Mouse (Mus musculus) embryonic stem cell, embryonic (primary cell): ENCODE results near the gene Schip1.

Experiments
- CTCF ChIA-PET, 4 experiments: fragments of 300-600 bp in 2 of 4; fragments of 350-600 bp in 2 of 4; sonication (Branson Sonifier 250); formaldehyde crosslinking; loops; one replicate each; lab custom pipeline; 2022; ENCODE audit warnings: inconsistent platforms in 2 of 4; lab: Charles Lee
- POLR2A ChIA-PET, 4 experiments: fragments of 300-600 bp in 2 of 4; fragments of 350-600 bp in 2 of 4; sonication (Branson Sonifier 250); formaldehyde crosslinking; loops; one replicate each; lab custom pipeline; 2022; ENCODE audit warnings: antibody characterized with exemption in 4 of 4, inconsistent platforms in 1 of 4; lab: Charles Lee

The Schip1 gene

DNA sequence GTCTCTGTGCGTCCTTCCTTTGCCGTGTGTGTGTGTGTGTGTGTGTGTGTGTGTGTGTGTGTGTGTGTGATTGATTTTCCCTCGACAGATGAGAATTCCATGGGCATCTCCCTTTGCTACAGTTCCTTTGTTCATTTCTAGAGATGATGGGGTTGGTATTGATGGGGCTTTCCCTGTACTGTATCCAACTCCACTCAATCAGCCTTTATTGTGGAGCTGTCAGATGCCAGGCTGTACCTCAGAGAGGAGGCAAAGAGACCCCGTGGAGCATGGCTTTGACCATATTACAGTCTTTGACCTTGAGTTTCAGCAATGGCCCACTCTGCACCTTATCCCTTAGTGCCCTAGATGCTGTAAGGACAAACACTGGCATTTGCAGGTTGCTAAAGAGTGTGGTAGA, 462.6 kb downstream of the Schip1 start:
- POLR2A ChIA-PET: interaction anchor here in 3 of 4 experiments (1.2 to 5.5 kb wide), 10 partner anchors 8 to 50 kb away, joined by 3 to 65 read pairs (median 18); no protein-coding TSS in a partner anchor

GRCm38 (mm10) chr3:68531908-68532307, 467.3 kb downstream of the Schip1 start:
- POLR2A ChIA-PET: interaction anchor here in 2 of 4 experiments (0.9 to 1.5 kb wide), 6 partner anchors 10 to 43 kb away, joined by 3 to 9 read pairs (median 4); no protein-coding TSS in a partner anchor
- CTCF ChIA-PET: no interaction called here

More for the DNA sequence above, 462.6 kb downstream of the Schip1 start:
- CTCF ChIA-PET: interaction anchor here in 1 of 4 experiments (0.7 kb wide), 1 partner anchor 73 kb away, joined by 10 read pairs; no protein-coding TSS in a partner anchor

DNA sequence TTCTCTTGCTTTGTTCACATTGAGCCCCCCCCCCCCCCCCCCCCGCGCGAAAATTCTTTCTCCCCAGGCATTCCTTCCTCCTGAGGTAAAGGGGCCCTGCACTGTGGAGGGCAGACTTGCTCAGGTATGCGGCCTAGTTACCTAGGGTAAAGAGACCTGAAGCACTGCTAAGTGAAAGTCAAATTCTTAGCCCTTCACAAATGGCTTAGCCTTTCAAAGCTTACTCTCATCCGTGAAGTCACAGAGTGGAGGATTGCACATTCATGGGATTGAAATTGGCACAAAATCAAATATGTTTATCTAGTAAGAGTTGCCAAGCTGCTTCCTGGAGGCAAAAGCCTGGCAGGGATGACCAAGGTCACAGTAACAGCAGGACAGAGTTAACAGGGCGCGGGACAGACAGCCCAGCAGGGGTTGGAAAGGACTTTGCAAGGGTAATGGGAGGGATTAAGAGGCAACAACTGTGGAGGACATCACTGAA, 470.0 kb downstream of the Schip1 start:
- CTCF ChIA-PET: interaction anchor here in 3 of 4 experiments (0.7 to 1.0 kb wide), 5 partner anchors 9 to 478 kb away, joined by 3 to 5 read pairs (median 3); no protein-coding TSS in a partner anchor
- POLR2A ChIA-PET: interaction anchor here (0.6 to 17.9 kb wide), 56 partner anchors 8 to 1758 kb away, joined by 3 to 374 read pairs (median 4); partner anchors contain the start of genes Ift80 (in 1 of the 4), Ppm1l (in 1 of the 4) and Smc4 (in 1 of the 4)

DNA sequence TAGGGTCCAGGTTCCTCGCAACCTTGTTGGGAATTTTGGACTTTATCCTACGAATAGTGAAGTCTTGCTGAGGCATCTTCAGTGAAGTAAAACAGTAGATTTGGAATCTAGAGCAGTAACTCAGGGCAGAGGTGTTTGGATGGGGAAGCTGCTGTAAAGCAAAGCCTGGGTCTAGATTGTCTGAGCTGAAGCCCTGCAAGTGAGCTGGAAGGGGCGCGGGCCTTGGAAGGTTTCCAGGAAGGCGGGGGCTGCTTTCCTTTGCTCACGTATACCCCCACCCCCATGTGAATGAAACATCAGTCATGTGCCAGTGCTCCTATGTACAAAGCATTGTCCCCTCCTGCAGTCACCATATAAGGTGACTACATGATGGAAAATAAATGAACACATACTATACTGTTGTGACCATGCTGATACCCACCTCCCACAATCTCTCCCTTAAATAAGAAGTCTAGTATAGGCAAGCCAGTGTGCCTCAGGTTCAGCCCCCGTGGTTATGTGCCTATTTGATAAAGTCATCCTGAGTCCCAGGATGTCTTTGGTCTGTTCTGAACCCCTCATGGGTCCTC, 470.6 kb downstream of the Schip1 start:
- POLR2A ChIA-PET: interaction anchor here (0.6 to 17.9 kb wide), 46 partner anchors 9 to 469 kb away, joined by 3 to 374 read pairs (median 4); partner anchors contain the start of genes Ift80 (in 1 of the 4) and Smc4 (in 1 of the 4)
- CTCF ChIA-PET: interaction anchor here in 2 of 4 experiments (0.9 to 1.3 kb wide), 4 partner anchors 27 to 479 kb away, joined by 3 to 4 read pairs (median 3); no protein-coding TSS in a partner anchor

DNA sequence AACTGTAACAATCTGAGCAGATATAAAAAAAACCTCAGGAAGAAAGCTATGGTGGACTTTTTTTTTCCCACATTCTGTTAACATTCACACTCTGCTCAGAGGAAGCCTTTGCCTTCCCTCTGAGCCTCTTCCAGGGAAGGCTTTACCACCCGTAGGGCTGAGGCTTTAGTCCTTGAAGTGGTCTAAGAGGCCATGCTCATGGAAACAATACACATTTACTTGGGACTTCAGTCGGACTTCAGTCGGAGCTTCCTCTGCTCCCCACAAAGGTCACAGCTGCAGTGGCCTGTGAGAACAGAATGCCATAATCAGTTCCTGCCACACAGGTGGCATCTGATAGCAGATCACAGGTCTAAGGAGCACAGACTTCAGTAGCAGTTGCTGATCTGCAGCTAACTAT, 471.5 kb downstream of the Schip1 start:
- POLR2A ChIA-PET: interaction anchor here (0.5 to 17.9 kb wide), 28 partner anchors 8 to 1162 kb away, joined by 3 to 374 read pairs (median 8); partner anchors contain the start of gene Mlf1 (in 1 of the 4)
- CTCF ChIA-PET: interaction anchor here in 3 of 4 experiments (0.6 to 1.3 kb wide), 3 partner anchors 32 to 480 kb away, joined by 3 to 4 read pairs (median 3); no protein-coding TSS in a partner anchor

DNA sequence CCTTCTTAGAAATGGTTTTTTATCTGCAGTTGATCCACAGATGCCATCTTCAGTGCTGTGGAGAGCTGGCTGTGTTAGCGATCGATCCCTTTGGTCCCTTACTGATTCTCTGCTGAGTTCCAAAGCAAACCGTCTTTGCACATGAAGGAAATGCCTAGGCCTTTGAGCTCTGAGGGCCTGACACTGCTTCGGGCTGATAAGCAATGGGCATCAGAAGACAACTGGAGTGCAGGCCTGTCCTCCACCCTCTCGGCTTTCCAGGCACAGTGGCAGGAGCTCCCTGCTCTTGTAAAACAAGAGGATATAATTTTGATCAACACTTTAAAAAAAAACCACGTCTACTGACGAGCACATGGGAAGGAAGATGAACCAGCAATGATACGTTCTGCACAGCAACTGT, 477.1 kb downstream of the Schip1 start:
- ChIA-PET CTCF (interaction anchor here in 2 of 4 experiments (0.6 to 2.1 kb wide), 7 partner anchors 32 to 503 kb away, joined by 3 to 12 read pairs (median 4); no protein-coding TSS in a partner anchor), POLR2A (interaction anchor here in 3 of 4 experiments (0.5 to 17.9 kb wide), 16 partner anchors 8 to 1167 kb away, joined by 3 to 374 read pairs (median 4); no protein-coding TSS in a partner anchor)

DNA sequence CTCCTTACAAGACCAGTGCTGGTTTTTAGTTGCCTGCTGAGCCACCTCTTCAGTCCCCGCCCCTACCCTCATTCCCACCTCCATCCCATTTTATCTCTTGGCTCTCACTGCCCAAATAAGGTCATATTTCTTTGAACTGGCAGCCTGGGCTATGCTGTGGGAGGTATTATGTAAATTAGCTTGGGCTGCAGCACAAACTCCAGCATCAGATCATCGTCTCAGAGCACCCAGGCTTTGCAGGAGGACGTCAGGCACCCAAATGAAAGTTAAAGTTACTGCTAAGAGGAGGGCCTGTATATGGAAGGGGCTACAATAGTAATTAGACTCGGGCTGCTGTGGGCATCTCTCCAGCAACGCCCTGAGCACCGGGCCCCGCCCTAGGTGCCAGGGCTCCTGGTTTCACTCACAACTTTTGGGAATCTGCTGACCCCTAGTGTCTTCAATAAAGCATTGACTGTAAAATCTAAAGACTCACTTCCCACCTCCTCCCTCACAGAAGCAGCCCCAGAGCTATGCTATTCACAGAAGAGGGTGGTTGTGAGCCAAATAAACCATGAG, 478.4 kb downstream of the Schip1 start:
- CTCF ChIA-PET: interaction anchor here (0.7 to 2.1 kb wide), 17 partner anchors 9 to 488 kb away, joined by 3 to 12 read pairs (median 3); no protein-coding TSS in a partner anchor
- POLR2A ChIA-PET: interaction anchor here in 3 of 4 experiments (0.5 to 17.9 kb wide), 19 partner anchors 8 to 321 kb away, joined by 3 to 374 read pairs (median 4); no protein-coding TSS in a partner anchor

GRCm38 (mm10) chr3:68544811-68545210, 480.2 kb downstream of the Schip1 start:
- ChIA-PET CTCF (interaction anchor here in 3 of 4 experiments (0.6 to 2.0 kb wide), 5 partner anchors 12 to 490 kb away, joined by 3 to 5 read pairs (median 3); no protein-coding TSS in a partner anchor), POLR2A (interaction anchor here (0.6 to 17.9 kb wide), 15 partner anchors 10 to 160 kb away, joined by 3 to 374 read pairs (median 4); no protein-coding TSS in a partner anchor)

- CTCF ChIA-PET: interaction anchor here in 2 of 4 experiments (1.2 to 2.0 kb wide), 3 partner anchors 11 to 489 kb away, joined by 3 to 5 read pairs (median 5); no protein-coding TSS in a partner anchor
- POLR2A ChIA-PET: interaction anchor here in 3 of 4 experiments (0.6 to 17.9 kb wide), 11 partner anchors 10 to 54 kb away, joined by 3 to 374 read pairs (median 13); no protein-coding TSS in a partner anchor
Observed at GRCm38 (mm10) chr3:68545898-68546297, 481.3 kb downstream of the Schip1 start.

GRCm38 (mm10) chr3:68555087-68555662, 490.6 kb downstream of the Schip1 start:
- POLR2A ChIA-PET: interaction anchor here in 3 of 4 experiments (0.9 to 1.2 kb wide), 3 partner anchors 12 to 13 kb away, joined by 3 read pairs; no protein-coding TSS in a partner anchor
- CTCF ChIA-PET: no interaction called here

DNA sequence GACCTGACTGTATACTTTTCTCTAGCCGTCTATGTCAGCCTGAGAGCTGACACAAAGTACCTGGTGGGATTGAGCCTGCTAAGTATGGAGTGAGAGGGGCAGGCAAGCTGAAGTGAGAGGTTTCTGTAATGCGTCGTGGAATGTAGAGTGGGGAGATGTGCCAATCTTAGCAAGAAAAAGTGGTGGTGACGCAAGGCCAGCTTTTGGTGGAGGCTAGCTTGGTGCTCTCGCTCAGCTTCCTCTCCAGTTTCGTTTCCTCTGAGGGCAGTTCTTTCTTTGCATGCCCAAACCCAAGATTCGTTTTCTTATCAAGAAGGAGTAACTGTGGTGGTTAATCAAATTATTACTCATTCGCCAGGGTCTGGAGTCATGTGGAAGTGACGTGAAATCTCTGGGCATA, 492.3 kb downstream of the Schip1 start:
- ChIA-PET CTCF (interaction anchor here in 3 of 4 experiments (0.6 to 1.2 kb wide), 6 partner anchors 9 to 383 kb away, joined by 3 to 4 read pairs (median 3); no protein-coding TSS in a partner anchor), POLR2A (interaction anchor here in 3 of 4 experiments (0.6 to 3.7 kb wide), 15 partner anchors 9 to 78 kb away, joined by 3 to 19 read pairs (median 4); no protein-coding TSS in a partner anchor)

DNA sequence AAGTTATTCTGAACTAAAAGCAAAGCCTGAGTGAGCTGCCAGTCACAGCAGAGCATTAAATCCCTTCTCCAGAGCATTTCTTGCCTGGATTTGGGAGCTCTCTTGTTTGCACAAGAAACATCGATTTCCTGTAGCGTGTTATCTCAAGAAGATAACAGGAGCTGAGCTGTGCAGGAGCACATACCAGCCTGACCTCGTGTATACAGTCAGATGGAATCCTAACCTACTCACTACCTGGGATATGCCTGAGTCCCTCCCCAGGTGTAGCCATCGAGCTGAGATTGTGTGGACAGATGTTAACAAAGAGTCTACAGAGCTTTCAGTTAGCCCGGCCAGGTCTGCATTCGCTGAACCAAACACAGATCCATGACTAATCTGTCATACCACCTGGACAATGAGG, 494.1 kb downstream of the Schip1 start:
- ChIA-PET CTCF (interaction anchor here in 2 of 4 experiments (0.9 to 1.9 kb wide), 3 partner anchors 23 to 502 kb away, joined by 3 to 9 read pairs (median 3); no protein-coding TSS in a partner anchor), POLR2A (interaction anchor here in 2 of 4 experiments (0.8 to 3.7 kb wide), 9 partner anchors 9 to 80 kb away, joined by 3 to 19 read pairs (median 5); no protein-coding TSS in a partner anchor)

DNA sequence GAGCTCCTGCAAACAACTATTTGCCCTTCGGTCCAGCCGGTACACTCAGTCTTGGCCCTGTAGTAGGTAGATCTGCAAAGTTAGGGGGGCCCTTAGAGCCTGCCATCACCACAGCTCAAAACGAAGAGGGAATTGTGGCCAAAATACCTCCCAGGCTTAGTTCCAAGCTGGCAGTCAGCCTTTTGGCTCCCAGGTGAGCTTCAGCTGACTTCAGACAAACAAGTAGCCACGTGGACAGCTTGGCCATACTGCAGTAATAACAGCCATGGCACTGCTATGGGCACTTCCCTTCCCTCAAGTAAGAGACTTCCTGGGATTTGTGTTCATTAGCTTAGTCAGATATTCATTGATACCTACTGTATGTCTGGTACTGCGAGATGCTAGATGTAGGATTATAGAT, 495.5 kb downstream of the Schip1 start:
- ChIA-PET POLR2A (interaction anchor here in 2 of 4 experiments (0.5 to 3.7 kb wide), 9 partner anchors 14 to 67 kb away, joined by 3 to 19 read pairs (median 3); no protein-coding TSS in a partner anchor), CTCF (interaction anchor here in 2 of 4 experiments (0.6 to 1.4 kb wide), 3 partner anchors 22 to 113 kb away, joined by 3 to 11 read pairs (median 3); no protein-coding TSS in a partner anchor)

DNA sequence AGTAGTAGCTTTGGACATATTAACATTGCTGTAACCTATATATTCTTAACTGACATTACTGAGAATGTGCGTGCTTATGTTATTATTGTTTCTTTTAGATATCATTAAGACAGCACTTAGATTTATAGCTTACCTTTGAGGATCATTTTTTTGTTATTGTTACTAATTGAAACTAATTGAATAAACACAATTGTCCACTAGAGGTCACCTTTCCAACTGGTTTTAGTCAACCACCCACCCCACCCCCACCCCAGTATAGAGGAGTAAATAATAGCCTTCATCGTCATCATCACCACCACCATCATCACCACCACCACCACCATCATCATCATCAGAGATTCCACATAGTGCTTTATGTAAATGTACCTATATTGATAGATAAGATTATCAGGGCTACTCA, 498.2 kb downstream of the Schip1 start:
- ChIA-PET POLR2A (interaction anchor here in 2 of 4 experiments (0.9 to 2.3 kb wide), 7 partner anchors 10 to 70 kb away, joined by 3 to 17 read pairs (median 4); no protein-coding TSS in a partner anchor), CTCF (interaction anchor here in 3 of 4 experiments (0.6 to 2.3 kb wide), 5 partner anchors 16 to 1581 kb away, joined by 3 to 14 read pairs (median 3); partner anchors contain the start of gene Shox2 (in 1 of the 3))

DNA sequence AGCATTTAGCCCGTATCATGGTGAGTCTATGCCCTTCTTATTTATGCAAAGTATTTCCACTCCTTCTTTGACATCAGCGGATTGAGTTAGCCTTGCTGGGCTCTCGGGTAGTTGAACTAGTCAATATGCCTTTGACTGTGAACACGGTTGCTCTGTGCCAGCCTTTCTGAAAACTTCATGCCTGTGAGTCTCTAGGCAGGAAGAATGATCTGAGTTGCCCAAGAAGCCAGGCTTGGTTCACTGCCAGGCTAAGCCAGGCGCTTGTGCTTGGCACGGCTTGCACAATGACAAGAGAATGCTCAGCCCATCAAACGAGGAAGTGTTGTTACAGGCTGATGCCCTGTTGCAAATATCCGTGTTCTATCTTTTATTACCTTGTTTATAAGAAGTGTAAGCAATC, 499.3 kb downstream of the Schip1 start:
- CTCF ChIA-PET: interaction anchor here in 1 of 4 experiments (0.6 kb wide), 1 partner anchor 266 kb away, joined by 5 read pairs; no protein-coding TSS in a partner anchor
- POLR2A ChIA-PET: interaction anchor here in 1 of 4 experiments (1.5 to 1.8 kb wide), 2 partner anchors 9 to 17 kb away, joined by 6 to 14 read pairs; no protein-coding TSS in a partner anchor

GRCm38 (mm10) chr3:68564978-68565674, 500.5 kb downstream of the Schip1 start:
- CTCF ChIA-PET: interaction anchor here (0.6 to 1.5 kb wide), 6 partner anchors 8 to 509 kb away, joined by 3 to 5 read pairs (median 4); no protein-coding TSS in a partner anchor
- POLR2A ChIA-PET: interaction anchor here (0.5 to 6.0 kb wide), 34 partner anchors 8 to 1081 kb away, joined by 3 to 86 read pairs (median 4); partner anchors contain the start of gene Ift80 (in 1 of the 4)
